Mouse (Mus musculus) liver, embryonic 14.5 days (tissue): Measurements from ENCODE around the gene Kbtbd7. TPM values are rescaled to one million over a fixed set of nuclear protein-coding genes. Genes with fewer than 3 reads are reported as not detected.

Experiments
- ATAC-seq: fragments of 200-750 bp; cut with Nextera tagmentation; 2 replicates; pipeline ENCODE4 v1.8.0; 2017; ENCODE audit warnings: moderate number of reproducible peaks, mild to moderate bottlenecking, moderate library complexity; ENCODE audit not compliant: insufficient read depth
- DNase-seq, 3 experiments: peaks; one replicate each; pipeline ENCODE4 v3.0.0-alpha.2; 2012 to 2013; ENCODE audit warnings: low read depth in 3 of 3, low spot score in 3 of 3
- H3K27ac ChIP-seq: fragments of 300-500 bp; sonication (generic); 2 replicates; pipeline ENCODE4 v1.5.1; 2014; ENCODE audit warnings: moderate library complexity, mild to moderate bottlenecking, control low read depth, inconsistent platforms
- H3K27me3 ChIP-seq: fragments of 300-500 bp; sonication (generic); 2 replicates; pipeline ENCODE4 v1.6.1; 2014; ENCODE audit warnings: mild to moderate bottlenecking, low read length, moderate library complexity; ENCODE audit not compliant: control insufficient read depth, insufficient read depth
- H3K36me3 ChIP-seq: fragments of 300-500 bp; sonication (generic); replicated peaks from 2 replicates; pipeline ENCODE4 v1.6.1; 2014; ENCODE audit warnings: low read depth; ENCODE audit not compliant: control insufficient read depth, insufficient read depth
- H3K4me1 ChIP-seq, 2 experiments: fragments of 200-500 bp in 1 of 2; fragments of 300-500 bp in 1 of 2; sonication (generic) in 1 of 2; replicated peaks; 2 replicates each; pipeline ENCODE4 v1.6.1; 2012 to 2014; ENCODE audit warnings: antibody characterized with exemption in 1 of 2, inconsistent platforms in 1 of 2, low read length in 1 of 2; ENCODE audit not compliant: control insufficient read depth in 2 of 2, insufficient read depth in 2 of 2
- H3K4me2 ChIP-seq: fragments of 300-500 bp; sonication (generic); 2 replicates; pipeline ENCODE4 v1.6.1; 2014; ENCODE audit warnings: low read depth, mild to moderate bottlenecking, control low read depth, moderate library complexity
- H3K4me3 ChIP-seq, 2 experiments: fragments of 200-500 bp in 1 of 2; fragments of 300-500 bp in 1 of 2; sonication (generic) in 1 of 2; 2 replicates each; pipeline ENCODE4 v1.5.1; 2012 to 2014; ENCODE audit warnings: low read depth in 2 of 2, low read length in 2 of 2, mild to moderate bottlenecking in 2 of 2, control low read depth in 1 of 2, inconsistent platforms in 1 of 2, moderate library complexity in 1 of 2; ENCODE audit not compliant: insufficient read depth in 1 of 2
- H3K9ac ChIP-seq: fragments of 300-500 bp; sonication (generic); replicated peaks from 2 replicates; pipeline ENCODE4 v1.6.1; 2014; ENCODE audit warnings: mild to moderate bottlenecking, control low read depth, moderate library complexity
- H3K9me3 ChIP-seq: fragments of 300-500 bp; sonication (generic); 2 replicates; pipeline ENCODE4 v1.6.1; 2016; ENCODE audit warnings: low read length, mixed read lengths; ENCODE audit not compliant: control insufficient read depth
- CTCF ChIP-seq: IDR thresholded peaks from 2 replicates; pipeline ENCODE4 v1.5.1; 2016; ENCODE audit warnings: antibody characterized with exemption, low read depth, control low read depth
- EP300 ChIP-seq: IDR thresholded peaks from 2 replicates; pipeline ENCODE4 v1.6.1; 2016; ENCODE audit warnings: antibody characterized with exemption, low read depth
- WGBS: fragments of 180-500 bp; shearing (Covaris S2); extraction: QIAGEN DNeasy Blood & Tissue Kit; methylation state at CpG from one replicate; pipeline ENCODE4 v1.1.7; 2014; ENCODE audit not compliant: insufficient replicate concordance; 5-methylcytosine and 5-hydroxymethylcytosine counted together
- polyA plus RNA-seq, 2 experiments: library from polyadenylated mRNA; depleted of rRNA in 1 of 2; stranded (reverse) in 1 of 2; unstranded in 1 of 2; fragments of >200 nt; fragmentation: Nextera tagmentation in 1 of 2; extraction: Ambion mirVana in 1 of 2; gene quantifications; 2 replicates each; pipeline versions ENCODE4 v1.2.1 to v1.2.3; 2012 to 2014

Gene Kbtbd7
- polyA plus RNA-seq, 2 experiments = 2.2 to 3.9 TPM

DNA sequence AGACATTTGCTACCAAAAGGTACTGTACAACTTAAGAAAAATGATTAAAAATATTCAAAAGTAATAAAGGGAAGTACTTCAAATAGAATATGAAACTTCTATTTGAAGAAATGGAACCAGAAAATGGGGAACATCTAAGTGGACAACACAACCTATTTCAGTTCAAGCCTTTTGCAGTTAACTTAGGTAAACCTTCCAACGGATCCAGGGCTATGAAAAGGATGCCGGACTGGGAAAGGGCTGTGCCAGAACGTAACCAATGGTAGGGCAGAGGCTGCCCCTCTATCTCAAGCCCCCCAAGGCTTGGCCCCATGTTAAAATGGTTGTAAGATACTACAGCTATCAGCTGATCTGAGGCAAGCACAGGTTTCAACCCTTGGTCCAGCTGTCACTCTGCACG is 34.7 kb downstream of the Kbtbd7 start:
- ATAC-seq (no peak), DNase-seq (no peak)
- Histone ChIP-seq H3K9me3 (no peaks in the 10 kb centered on the region), H3K4me1 (no peaks in the 10 kb centered on the region), H3K4me2 (no peak overlapping the region), H3K27me3 (no peaks in the 10 kb centered on the region), H3K9ac (no peak overlapping the region), H3K27ac (no peak overlapping the region), H3K4me3 (no peak overlapping the region), H3K36me3 (peaks cover 40% of the 10 kb centered on the region)
- TF ChIP-seq CTCF = no peak
- no peak for TF ChIP-seq EP300
- 82% methylated on average over 4 of the region's 4 CpGs for WGBS

DNA sequence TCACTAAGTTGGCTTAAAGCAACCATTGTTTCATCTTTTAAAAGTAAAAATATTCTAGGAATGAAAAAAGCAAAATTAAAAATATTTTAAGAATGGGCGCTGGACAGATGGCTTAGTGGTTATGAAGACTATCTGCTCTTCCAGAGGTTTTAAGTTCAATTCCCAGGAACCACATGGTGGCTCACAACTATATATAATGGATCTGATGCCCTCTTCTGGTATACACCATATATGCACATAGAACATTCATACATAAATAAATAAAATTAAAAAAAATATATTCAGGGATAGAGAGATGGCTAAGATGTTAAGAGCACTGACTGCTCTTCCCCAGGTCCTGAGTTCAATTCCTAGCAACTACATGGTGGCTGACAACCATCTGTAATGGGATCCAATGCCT is 39.3 kb downstream of the Kbtbd7 start:
- H3K36me3 ChIP-seq = peaks cover 63% of the 10 kb centered on the region
- no peak for ATAC-seq
- no peak for DNase-seq

DNA sequence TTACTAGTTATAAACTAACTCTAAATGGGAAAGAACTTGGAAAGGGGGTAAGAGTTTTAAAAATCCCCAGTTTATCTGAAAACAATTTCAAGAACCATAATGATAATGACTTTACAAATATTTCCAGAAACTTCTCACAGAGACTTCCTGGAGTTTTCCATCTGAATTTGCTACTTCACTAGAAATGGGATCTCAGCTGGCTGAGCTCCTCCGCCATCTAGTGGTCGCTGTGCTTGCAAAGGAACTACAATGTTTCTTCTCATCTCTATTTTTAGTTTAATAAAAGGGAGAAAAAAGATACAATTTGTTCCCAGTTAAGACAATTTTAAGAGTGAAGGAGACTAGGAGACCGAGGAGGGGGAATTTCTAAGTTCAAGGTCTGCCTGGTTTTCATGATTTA is 41.3 kb downstream of the Kbtbd7 start:
- no peaks in the 10 kb centered on the region for H3K9me3 ChIP-seq
- ATAC-seq (no peak), DNase-seq (no peak)
- no peaks in the 10 kb centered on the region for H3K4me1 ChIP-seq
- H3K9ac ChIP-seq = no peak overlapping the region
- no peak overlapping the region for H3K4me3 ChIP-seq
- no peaks in the 10 kb centered on the region for H3K27me3 ChIP-seq
- TF ChIP-seq EP300 (no peak), CTCF (peak; percentile 70)
- WGBS = 22% methylated on average over 3 of the region's 3 CpGs
- H3K27ac ChIP-seq = no peak overlapping the region
- peaks cover 65% of the 10 kb centered on the region for H3K36me3 ChIP-seq
- H3K4me2 ChIP-seq = no peak overlapping the region

More for the DNA sequence above, 39.3 kb downstream of the Kbtbd7 start:
- no peaks in the 10 kb centered on the region for H3K27me3 ChIP-seq
- no peak overlapping the region for H3K4me3 ChIP-seq
- 69% methylated on average over 1 of the region's 1 CpGs for WGBS
- TF ChIP-seq EP300 (no peak), CTCF (peak; percentile 23; the same call in 1 of the 2 replicates)
- H3K4me2 ChIP-seq = no peak overlapping the region
- H3K4me1 ChIP-seq = no peaks in the 10 kb centered on the region
- H3K9ac ChIP-seq = no peak overlapping the region
- no peaks in the 10 kb centered on the region for H3K9me3 ChIP-seq
- H3K27ac ChIP-seq = no peak overlapping the region

DNA sequence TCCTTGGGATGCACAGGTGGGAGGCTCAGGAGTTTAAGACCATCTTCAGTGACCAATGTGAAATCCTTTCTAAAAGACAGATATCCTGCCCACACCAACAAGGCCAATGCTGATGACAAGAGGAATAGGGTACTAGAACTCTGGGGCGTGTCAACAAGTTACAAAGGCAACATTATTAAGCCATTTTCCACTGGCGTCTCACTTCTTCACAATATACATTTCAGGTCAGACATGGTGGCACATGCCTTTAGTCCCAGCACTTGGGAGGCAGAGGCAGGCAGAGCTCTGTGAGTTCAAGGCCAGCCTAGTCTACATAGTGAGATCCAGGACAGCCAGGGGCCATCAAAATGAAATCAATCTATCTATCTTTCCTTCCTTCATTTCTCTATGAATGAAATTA is 47.1 kb downstream of the Kbtbd7 start:
- no peak overlapping the region for H3K4me2 ChIP-seq
- H3K27me3 ChIP-seq = no peaks in the 10 kb centered on the region
- 90% methylated on average over 2 of the region's 2 CpGs for WGBS
- H3K27ac ChIP-seq = no peak overlapping the region
- ATAC-seq (no peak), DNase-seq (no peak)
- no peak overlapping the region for H3K4me3 ChIP-seq
- TF ChIP-seq EP300 = no peak
- TF ChIP-seq CTCF = no peak
- no peak overlapping the region for H3K9ac ChIP-seq
- peaks cover 57% of the 10 kb centered on the region for H3K36me3 ChIP-seq
- H3K4me1 ChIP-seq = no peaks in the 10 kb centered on the region
- no peaks in the 10 kb centered on the region for H3K9me3 ChIP-seq

Other genes with a start within 250 kb of the Kbtbd7 start
- not detected in 2 replicates for gene Zfp957, start 179.1 kb upstream of the Kbtbd7 start, polyA plus RNA-seq (2012; rRNA removed)
- gene Zfp957, start 179.1 kb upstream of the Kbtbd7 start, polyA plus RNA-seq (2014; fragmentation: Nextera tagmentation; extraction: Ambion mirVana) = not detected in 2 replicates
- gene Rgcc, start 124.9 kb upstream of the Kbtbd7 start, polyA plus RNA-seq (2012; rRNA removed) = 226 and 293 TPM in 2 replicates
- gene Rgcc, start 124.9 kb upstream of the Kbtbd7 start, polyA plus RNA-seq (2014; fragmentation: Nextera tagmentation; extraction: Ambion mirVana) = 357 and 375 TPM in 2 replicates
- gene Naa16, start 35.7 kb upstream of the Kbtbd7 start, polyA plus RNA-seq (2012; rRNA removed) = 4.6 and 9.1 TPM in 2 replicates
- gene Naa16, start 35.7 kb upstream of the Kbtbd7 start, polyA plus RNA-seq (2014; fragmentation: Nextera tagmentation; extraction: Ambion mirVana) = 24.2 and 26.7 TPM in 2 replicates
- 1.2 and 2.7 TPM in 2 replicates for gene Mtrf1, start 28.7 kb upstream of the Kbtbd7 start, polyA plus RNA-seq (2012; rRNA removed)
- 4.1 and 5.0 TPM in 2 replicates for gene Mtrf1, start 28.7 kb upstream of the Kbtbd7 start, polyA plus RNA-seq (2014; fragmentation: Nextera tagmentation; extraction: Ambion mirVana)
- 1.7 and 2.1 TPM in 2 replicates for gene Kbtbd6, start 25.3 kb downstream of the Kbtbd7 start, polyA plus RNA-seq (2012; rRNA removed)
- gene Kbtbd6, start 25.3 kb downstream of the Kbtbd7 start, polyA plus RNA-seq (2014; fragmentation: Nextera tagmentation; extraction: Ambion mirVana) = 3.1 and 3.2 TPM in 2 replicates
- 6.0 and 9.3 TPM in 2 replicates for gene Elf1, start 54.7 kb downstream of the Kbtbd7 start, polyA plus RNA-seq (2012; rRNA removed)
- 8.7 and 9.9 TPM in 2 replicates for gene Elf1, start 54.7 kb downstream of the Kbtbd7 start, polyA plus RNA-seq (2014; fragmentation: Nextera tagmentation; extraction: Ambion mirVana)
- 3.1 and 6.2 TPM in 2 replicates for gene Wbp4, start 55.0 kb downstream of the Kbtbd7 start, polyA plus RNA-seq (2012; rRNA removed)
- gene Wbp4, start 55.0 kb downstream of the Kbtbd7 start, polyA plus RNA-seq (2014; fragmentation: Nextera tagmentation; extraction: Ambion mirVana) = 14.2 and 16.8 TPM in 2 replicates
- gene Sugt1, start 161.2 kb downstream of the Kbtbd7 start, polyA plus RNA-seq (2012; rRNA removed) = 3.0 and 15.2 TPM in 2 replicates
- 44.7 and 48.5 TPM in 2 replicates for gene Sugt1, start 161.2 kb downstream of the Kbtbd7 start, polyA plus RNA-seq (2014; fragmentation: Nextera tagmentation; extraction: Ambion mirVana)
- gene Cnmd, start 235.7 kb downstream of the Kbtbd7 start, polyA plus RNA-seq (2012; rRNA removed) = 0.06 TPM in 1 of 2 replicates, not detected in the other
- gene Cnmd, start 235.7 kb downstream of the Kbtbd7 start, polyA plus RNA-seq (2014; fragmentation: Nextera tagmentation; extraction: Ambion mirVana) = not detected in 2 replicates